Mouse (Mus musculus) intestine, embryonic 14.5 days (tissue): ENCODE measurements around the gene Rfx1. TPM values are rescaled to one million over a fixed set of nuclear protein-coding genes. Genes with fewer than 3 reads are reported as not detected.

Source experiments
- ATAC-seq: fragments of 200-750 bp; cut with Nextera tagmentation; replicated peaks from 2 replicates; pipeline ENCODE4 v1.8.0; 2017; ENCODE audit warnings: low read depth, moderate number of reproducible peaks, moderate TSS enrichment, moderate library complexity; ENCODE audit not compliant: low FRiP score, low TSS enrichment
- DNase-seq: peaks from one replicate; pipeline ENCODE4 v3.0.0-alpha.2; 2018; ENCODE audit warnings: low spot score
- H3K27ac ChIP-seq: fragments of 300-500 bp; sonication (generic); 2 replicates; pipeline ENCODE4 v1.5.1; 2014; ENCODE audit warnings: low read depth, mild to moderate bottlenecking, control low read depth
- H3K27me3 ChIP-seq: fragments of 300-500 bp; sonication (generic); replicated peaks from 2 replicates; pipeline ENCODE4 v1.6.1; 2014; ENCODE audit warnings: low read length, control low read depth; ENCODE audit not compliant: control insufficient read depth, insufficient read depth
- H3K36me3 ChIP-seq: fragments of 300-500 bp; sonication (generic); 2 replicates; pipeline ENCODE4 v1.6.1; 2014; ENCODE audit warnings: low read length, control low read depth; ENCODE audit not compliant: control insufficient read depth, insufficient read depth
- H3K4me1 ChIP-seq: fragments of 300-500 bp; sonication (generic); replicated peaks from 2 replicates; pipeline ENCODE4 v1.6.1; 2014; ENCODE audit warnings: low read length, control low read depth, mixed read lengths; ENCODE audit not compliant: control insufficient read depth, insufficient read depth
- H3K4me2 ChIP-seq: fragments of 300-500 bp; sonication (generic); 2 replicates; pipeline ENCODE4 v1.6.1; 2014; ENCODE audit warnings: low read length
- H3K4me3 ChIP-seq: fragments of 300-500 bp; sonication (generic); 2 replicates; pipeline ENCODE4 v1.5.1; 2014; ENCODE audit warnings: low read depth, low read length, control low read depth, mixed read lengths
- H3K9ac ChIP-seq: fragments of 300-500 bp; sonication (generic); 2 replicates; pipeline ENCODE4 v1.6.1; 2014; ENCODE audit warnings: mild to moderate bottlenecking, low read length
- H3K9me3 ChIP-seq: fragments of 300-500 bp; sonication (generic); 2 replicates; pipeline ENCODE4 v1.6.1; 2016; ENCODE audit warnings: low read length, control low read depth; ENCODE audit not compliant: control insufficient read depth
- WGBS: fragments of 180-500 bp; shearing (Covaris S2); extraction: QIAGEN DNeasy Blood & Tissue Kit; methylation state at CpG from one replicate; pipeline ENCODE4 v1.1.7; 2014; 5-methylcytosine and 5-hydroxymethylcytosine counted together
- polyA plus RNA-seq: library from polyadenylated mRNA; unstranded; fragments of >200 nt; fragmentation: Nextera tagmentation; extraction: Ambion mirVana; gene quantifications from 2 replicates; pipeline ENCODE4 v1.2.1, GENCODE M21; 2014

Gene Rfx1
- polyA plus RNA-seq: 11.1 and 11.6 TPM in 2 replicates

DNA sequence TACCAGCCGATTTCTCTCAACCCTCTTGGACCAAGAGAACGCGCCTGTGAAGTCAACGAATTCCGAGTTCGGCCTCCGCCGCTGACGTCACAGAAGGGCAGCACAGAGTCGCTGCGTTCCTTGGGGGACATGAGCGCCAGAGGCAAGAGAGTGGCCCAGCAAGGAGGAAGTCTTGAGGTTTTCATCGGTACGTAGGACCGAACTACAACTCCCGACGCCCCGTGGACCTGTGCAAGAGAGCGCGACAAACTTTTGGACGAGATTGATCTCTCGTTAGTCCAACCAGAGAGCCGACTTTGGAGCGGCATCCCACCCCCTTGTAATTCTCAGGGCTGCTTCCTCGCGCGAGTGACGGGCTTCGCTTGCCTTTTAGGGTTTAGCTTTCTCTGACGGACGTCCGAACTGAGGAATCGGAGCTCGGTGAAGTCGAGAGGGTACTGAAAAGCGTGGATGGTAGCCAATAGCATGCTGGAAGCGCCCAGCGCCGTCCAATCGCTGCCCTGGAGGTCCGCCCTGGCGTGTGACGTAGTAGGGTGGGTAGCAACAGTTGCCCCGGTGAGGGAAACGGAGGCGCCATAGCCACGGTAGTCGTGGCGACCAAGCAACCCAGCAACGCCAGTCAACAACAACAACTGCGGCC is at the start of gene Rfx1:
TSS of gene Rfx1 (plus strand) at position 544 of the 640 bp plus-strand sequence.
- Histone ChIP-seq H3K4me2 (peak within 1 kb of the TSS; percentile 81), H3K27ac (peak within 1 kb of the TSS; percentile 99), H3K4me1 (peaks cover 23% of the 10 kb centered on the region), H3K27me3 (no peaks in the 10 kb centered on the region), H3K9ac (peak within 1 kb of the TSS; percentile 96), H3K4me3 (peak within 1 kb of the TSS; percentile 99), H3K36me3 (no peaks in the 10 kb centered on the region), H3K9me3 (no peaks in the 10 kb centered on the region)
- DNase-seq (peak; percentile 97), ATAC-seq (peak; percentile 98)
- under 1% methylated on average over 51 of the region's 51 CpGs for WGBS

DNA sequence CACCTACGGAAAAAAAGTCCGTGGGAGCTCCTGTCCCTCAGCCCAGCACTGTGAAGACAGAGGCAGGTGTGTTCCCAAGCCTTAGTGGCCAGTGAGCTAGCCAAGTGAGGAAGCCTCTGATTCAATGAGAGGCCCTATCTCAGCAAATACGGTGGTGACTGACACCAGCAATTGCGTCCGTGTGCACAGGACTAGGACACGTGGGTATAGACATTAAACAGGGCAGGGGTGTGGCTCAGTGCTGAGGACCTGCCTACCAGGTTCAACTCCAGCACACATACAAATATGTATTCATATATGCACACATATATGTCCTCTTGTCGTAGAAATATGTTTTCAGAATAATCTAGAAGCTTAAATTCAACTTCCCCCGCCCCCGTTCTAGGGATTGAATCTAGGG is 46.9 kb upstream of the Rfx1 start:
- H3K4me1 ChIP-seq: peaks cover 18% of the 10 kb centered on the region
- no peak for ATAC-seq
- WGBS: 66% methylated on average over 9 of the region's 9 CpGs

DNA sequence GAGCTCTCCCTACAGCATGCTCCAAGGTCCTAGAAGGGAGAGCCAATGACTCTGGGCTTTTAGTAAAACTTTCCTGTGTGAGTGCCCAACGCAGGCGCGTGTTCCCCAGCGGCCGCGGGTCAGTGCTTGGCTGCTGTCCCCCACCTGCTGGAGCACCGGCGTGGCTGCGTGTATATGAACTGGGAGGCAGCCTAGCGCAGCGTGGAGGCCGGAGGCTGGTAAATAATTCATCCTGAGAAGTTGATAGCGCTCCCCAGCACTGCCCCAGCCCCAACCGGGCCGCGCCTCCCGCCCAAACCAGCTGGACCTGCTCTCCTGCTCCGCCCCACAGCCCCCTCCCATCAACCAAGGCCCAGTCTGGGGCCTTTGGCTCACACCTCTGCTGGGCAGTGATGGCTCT is 45.5 kb upstream of the Rfx1 start, which contains the start of gene Palm3:
TSS of gene Palm3 (plus strand) at position 376 of the 400 bp plus-strand sequence.
- H3K4me1 ChIP-seq: peaks cover 27% of the 10 kb centered on the region
- 6% methylated on average over 18 of the region's 18 CpGs for WGBS
- DNase-seq (peak; percentile 77), ATAC-seq (peak; percentile 57)
- H3K4me2 ChIP-seq: peak within 1 kb of the TSS; percentile 40
- peaks cover 5% of the 10 kb centered on the region; the same call in 1 of the 2 replicates for H3K27me3 ChIP-seq
- no peaks in the 10 kb centered on the region for H3K36me3 ChIP-seq
- H3K4me3 ChIP-seq: peak within 1 kb of the TSS; percentile 25
- no peak within 1 kb of the TSS for H3K27ac ChIP-seq
- H3K9me3 ChIP-seq: no peaks in the 10 kb centered on the region
- H3K9ac ChIP-seq: peak within 1 kb of the TSS; percentile 16; the same call in 1 of the 2 replicates

More for the DNA sequence above, 46.9 kb upstream of the Rfx1 start:
- H3K9ac ChIP-seq: no peak overlapping the region
- DNase-seq: no peak
- no peaks in the 10 kb centered on the region for H3K36me3 ChIP-seq
- no peak overlapping the region for H3K27ac ChIP-seq
- H3K27me3 ChIP-seq: no peaks in the 10 kb centered on the region
- H3K4me3 ChIP-seq: no peak overlapping the region
- H3K4me2 ChIP-seq: no peak overlapping the region
- no peaks in the 10 kb centered on the region; the same call in 1 of the 2 replicates for H3K9me3 ChIP-seq

DNA sequence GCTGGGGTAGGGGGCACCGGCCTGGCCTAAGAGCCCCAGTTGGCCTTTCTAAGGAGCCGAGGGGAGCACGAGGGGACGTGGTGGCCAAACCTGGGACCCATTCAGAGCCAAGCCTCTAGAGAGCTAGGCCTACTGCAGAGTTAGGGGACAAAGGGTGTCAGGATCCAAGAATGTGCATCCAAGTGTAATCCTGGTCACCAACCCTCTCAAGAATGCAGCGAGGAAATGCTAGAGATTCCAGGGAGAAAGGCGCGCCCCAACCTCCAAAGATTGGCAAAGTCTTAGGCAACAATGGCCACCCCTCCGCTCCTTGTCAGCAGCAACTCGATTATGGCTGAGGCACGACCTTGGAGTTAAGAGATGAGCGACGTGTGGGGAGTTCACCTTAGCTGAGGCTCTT is 45.1 kb upstream of the Rfx1 start:
- ATAC-seq (no peak; the same call in 1 of the 2 replicates), DNase-seq (no peak)

DNA sequence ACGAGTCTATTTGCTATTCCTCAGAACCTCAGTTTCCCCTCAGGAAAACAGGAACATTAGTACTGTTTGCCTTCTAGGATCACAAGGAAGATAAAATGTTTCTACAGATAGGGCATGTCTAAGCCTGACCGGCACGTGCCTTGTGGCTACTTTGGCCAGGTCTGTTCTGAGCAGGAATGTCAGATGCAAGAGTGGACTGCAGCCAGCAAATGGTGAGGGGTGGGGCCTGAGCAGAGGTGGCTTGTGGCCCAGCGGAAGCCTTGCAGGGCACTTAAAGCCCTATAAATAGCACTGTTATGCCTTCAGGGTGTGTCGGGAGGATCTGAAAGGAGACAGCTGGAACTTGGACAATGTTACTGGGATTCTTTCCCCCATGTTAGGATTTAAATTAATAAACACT is 43.5 kb upstream of the Rfx1 start:
- H3K4me3 ChIP-seq: 0 out of 2 replicates have a peak overlapping the region, but pooled peaks have one; percentile 6
- peaks cover 33% of the 10 kb centered on the region for H3K4me1 ChIP-seq
- peaks cover 10% of the 10 kb centered on the region; the same call in 1 of the 2 replicates for H3K27me3 ChIP-seq
- no peaks in the 10 kb centered on the region for H3K9me3 ChIP-seq
- no peak for DNase-seq
- H3K27ac ChIP-seq: 0 out of 2 replicates have a peak overlapping the region, but pooled peaks have one; percentile 22
- peak overlapping the region; percentile 40 for H3K4me2 ChIP-seq
- no peaks in the 10 kb centered on the region for H3K36me3 ChIP-seq
- no peak; the same call in 1 of the 2 replicates for ATAC-seq
- 6% methylated on average over 5 of the region's 5 CpGs for WGBS
- no peak overlapping the region for H3K9ac ChIP-seq

More for the DNA sequence above, 45.1 kb upstream of the Rfx1 start:
- Histone ChIP-seq H3K4me3 (peak overlapping the region; percentile 25), H3K27me3 (peaks cover 9% of the 10 kb centered on the region; the same call in 1 of the 2 replicates), H3K27ac (no peak overlapping the region), H3K9me3 (no peaks in the 10 kb centered on the region), H3K9ac (peak overlapping the region; percentile 16; the same call in 1 of the 2 replicates), H3K4me1 (peaks cover 31% of the 10 kb centered on the region), H3K36me3 (no peaks in the 10 kb centered on the region), H3K4me2 (peak overlapping the region; percentile 40)
- 36% methylated on average over 12 of the region's 12 CpGs for WGBS

DNA sequence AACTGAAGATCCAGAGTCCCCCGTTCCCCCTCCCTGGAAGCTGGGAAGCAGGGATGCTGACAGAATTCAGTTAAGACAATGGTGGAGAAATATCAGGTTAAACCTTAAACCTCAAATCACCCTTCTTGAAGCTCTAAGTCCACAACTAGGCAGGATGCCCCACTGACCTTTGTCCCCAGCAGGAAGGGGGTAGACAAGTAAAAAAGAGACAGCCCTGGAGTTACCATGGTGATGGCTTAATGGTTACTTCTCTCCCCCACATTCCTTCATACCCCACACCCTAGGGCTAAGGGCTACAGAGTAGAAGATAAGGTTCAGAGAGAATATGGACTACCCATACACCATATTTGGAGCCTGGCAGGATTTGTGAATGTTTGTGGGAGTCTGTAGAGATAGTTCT is 43.0 kb upstream of the Rfx1 start:
- ATAC-seq: 0 out of 2 replicates have a peak, but pooled peaks have one; percentile 29
- WGBS: 58% methylated on average over 1 of the region's 1 CpGs

DNA sequence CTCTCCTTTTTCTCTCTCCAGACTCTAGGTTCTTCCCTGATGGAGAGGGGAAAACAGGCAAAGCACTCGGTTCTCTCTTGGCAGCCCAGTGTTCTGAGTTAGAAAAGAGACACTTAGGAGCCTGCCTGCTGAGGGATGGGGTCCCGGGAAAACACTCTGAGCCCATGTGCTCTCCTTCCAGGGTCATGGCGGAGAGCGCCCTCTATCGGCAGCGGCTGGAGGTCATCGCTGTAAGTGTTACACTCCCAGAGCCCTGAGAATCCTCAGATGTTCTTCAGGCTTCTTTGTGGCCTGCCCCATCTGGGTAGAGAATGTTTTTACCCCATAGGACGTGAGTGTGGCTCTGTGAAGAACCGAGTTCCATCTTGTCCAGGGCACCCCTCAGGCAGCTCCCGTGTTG is 42.5 kb upstream of the Rfx1 start:
- 19% methylated on average over 10 of the region's 10 CpGs for WGBS
- ATAC-seq: no peak
- peak overlapping the region; percentile 40; the same call in 1 of the 2 replicates for H3K4me2 ChIP-seq

More for the DNA sequence above, 43.0 kb upstream of the Rfx1 start:
- no peak for DNase-seq
- Histone ChIP-seq H3K27me3 (peaks cover 10% of the 10 kb centered on the region; the same call in 1 of the 2 replicates), H3K4me2 (peak overlapping the region; percentile 40), H3K4me1 (peaks cover 33% of the 10 kb centered on the region), H3K9me3 (no peaks in the 10 kb centered on the region), H3K27ac (no peak overlapping the region), H3K4me3 (no peak overlapping the region), H3K9ac (no peak overlapping the region), H3K36me3 (no peaks in the 10 kb centered on the region)

DNA sequence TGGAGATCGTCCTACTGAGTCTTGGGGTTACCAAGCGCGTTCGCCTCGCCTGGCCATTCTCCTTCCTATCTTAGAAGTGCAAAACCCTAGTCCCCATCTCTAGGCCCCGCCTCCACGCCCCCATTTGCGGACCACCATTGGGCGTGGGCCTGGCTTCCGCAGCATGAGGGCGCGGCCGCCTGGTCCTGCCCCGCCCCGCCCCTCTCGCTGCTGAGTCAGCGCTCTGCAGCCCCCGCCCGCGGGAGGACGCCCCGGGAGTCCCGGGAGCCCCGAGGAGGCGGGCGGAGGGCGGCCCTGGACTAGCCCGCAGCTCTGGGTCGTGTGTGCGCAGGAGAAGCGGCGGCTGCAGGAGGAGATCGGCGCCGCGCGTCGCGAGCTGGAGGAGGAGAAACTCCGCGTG is 40.8 kb upstream of the Rfx1 start:
- WGBS: 3% methylated on average over 41 of the region's 41 CpGs
- ATAC-seq: peak; percentile 56
- H3K9ac ChIP-seq: peak overlapping the region; percentile 21; the same call in 1 of the 2 replicates

More for the DNA sequence above, 42.5 kb upstream of the Rfx1 start:
- peak; percentile 80 for DNase-seq
- peaks cover 33% of the 10 kb centered on the region for H3K4me1 ChIP-seq
- H3K9me3 ChIP-seq: no peaks in the 10 kb centered on the region
- H3K27me3 ChIP-seq: peaks cover 10% of the 10 kb centered on the region; the same call in 1 of the 2 replicates
- H3K4me3 ChIP-seq: no peak overlapping the region
- no peak overlapping the region for H3K9ac ChIP-seq
- no peak overlapping the region for H3K27ac ChIP-seq
- H3K36me3 ChIP-seq: no peaks in the 10 kb centered on the region

More for the DNA sequence above, 40.8 kb upstream of the Rfx1 start:
- no peaks in the 10 kb centered on the region for H3K9me3 ChIP-seq
- H3K36me3 ChIP-seq: no peaks in the 10 kb centered on the region
- DNase-seq: peak; percentile 70
- H3K4me1 ChIP-seq: peaks cover 33% of the 10 kb centered on the region
- H3K4me3 ChIP-seq: peak overlapping the region; percentile 39
- peaks cover 10% of the 10 kb centered on the region; the same call in 1 of the 2 replicates for H3K27me3 ChIP-seq
- peak overlapping the region; percentile 67 for H3K4me2 ChIP-seq
- H3K27ac ChIP-seq: no peak overlapping the region
